Mouse (Mus musculus) myocyte (in vitro differentiated cells): ENCODE results near the gene Myo18a.

Experiments
- CEBPB ChIP-seq: IDR thresholded peaks from 2 replicates; pipeline ENCODE4 v1.6.1; 2011; ENCODE audit warnings: mild to moderate bottlenecking, moderate library complexity; ENCODE audit not compliant: poor library complexity, insufficient read depth, severe bottlenecking
- E2F4 ChIP-seq: IDR thresholded peaks from one replicate; pipeline ENCODE4 v1.6.1; 2011; ENCODE audit warnings: mild to moderate bottlenecking, control low read depth, moderate library complexity; ENCODE audit not compliant: insufficient read depth
- MAX ChIP-seq: IDR thresholded peaks from one replicate; pipeline ENCODE4 v1.6.1; 2011; ENCODE audit warnings: low read depth, mild to moderate bottlenecking, control low read depth
- MYOD1 ChIP-seq, 3 experiments: IDR thresholded peaks; one replicate each; pipeline ENCODE4 v1.6.1; 2011; ENCODE audit warnings: control low read depth in 2 of 3, low read depth in 2 of 3, mild to moderate bottlenecking in 2 of 3, moderate library complexity in 1 of 3; ENCODE audit not compliant: insufficient read length in 2 of 3, control insufficient read depth in 1 of 3
- MYOG ChIP-seq, 3 experiments: IDR thresholded peaks; one replicate each; pipeline ENCODE4 v1.6.1; 2011; ENCODE audit warnings: control low read depth in 2 of 3, low read depth in 2 of 3, mild to moderate bottlenecking in 2 of 3; ENCODE audit not compliant: insufficient read length in 2 of 3, control insufficient read depth in 1 of 3, insufficient read depth in 1 of 3
- POLR2A ChIP-seq: IDR thresholded peaks from one replicate; pipeline ENCODE4 v1.6.1; 2011; ENCODE audit warnings: low read depth, mild to moderate bottlenecking, control low read depth, moderate library complexity; ENCODE audit not compliant: insufficient read length
- POLR2AphosphoS2 ChIP-seq: IDR thresholded peaks from one replicate; pipeline ENCODE4 v1.6.1; 2011; ENCODE audit warnings: low read depth, control low read depth; ENCODE audit not compliant: insufficient read length
- REST ChIP-seq: IDR thresholded peaks from one replicate; pipeline ENCODE4 v1.6.1; 2011; ENCODE audit warnings: mild to moderate bottlenecking, control low read depth, moderate library complexity; ENCODE audit not compliant: insufficient read depth, insufficient read length
- SRF ChIP-seq: IDR thresholded peaks from one replicate; pipeline ENCODE4 v1.6.1; 2011; ENCODE audit warnings: low read depth; ENCODE audit not compliant: control insufficient read depth, insufficient read length
- TCF12 ChIP-seq: IDR thresholded peaks from one replicate; pipeline ENCODE4 v1.6.1; 2011; ENCODE audit warnings: mild to moderate bottlenecking, control low read depth; ENCODE audit not compliant: poor library complexity, insufficient read depth, severe bottlenecking
- USF1 ChIP-seq: IDR thresholded peaks from one replicate; pipeline ENCODE4 v1.6.1; 2011; ENCODE audit warnings: low read depth, mild to moderate bottlenecking, control low read depth, moderate library complexity

DNA sequence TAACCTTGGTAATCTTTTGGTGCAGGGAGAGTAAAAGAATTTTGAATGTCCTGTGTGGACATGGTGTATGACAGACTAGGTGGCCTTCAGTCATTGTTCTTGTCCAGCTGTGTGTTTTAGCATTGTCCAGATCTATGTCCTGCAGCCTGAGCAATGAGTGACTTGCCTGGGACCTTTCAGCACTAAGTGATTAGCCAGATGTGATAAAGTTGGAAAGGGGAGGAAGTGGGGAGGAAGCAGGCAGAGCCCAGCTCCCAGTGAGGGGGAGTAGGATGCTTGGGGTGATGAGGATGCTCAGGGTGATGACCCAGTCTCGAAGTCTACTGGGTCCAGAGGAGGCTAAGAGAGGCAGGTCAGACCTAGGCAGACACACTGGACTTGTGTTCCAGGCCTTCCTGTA is 16.2 kb downstream of the Myo18a start:
- TF ChIP-seq MAX (no peak), TCF12 (no peak), POLR2A (no peak), CEBPB (no peak), SRF (no peak), MYOD1 (IDR thresholded peaks at IDR 0.05; ENCODE audit: control insufficient read depth in 1 of 3, insufficient read length in 2 of 3, low read depth in 2 of 3) (no peak), USF1 (no peak), POLR2AphosphoS2 (no peak), MYOG (IDR thresholded peaks at IDR 0.05; ENCODE audit: control insufficient read depth in 1 of 3, insufficient read depth in 1 of 3, insufficient read length in 2 of 3, low read depth in 2 of 3) (no peak), E2F4 (no peak), REST (no peak)
